Mouse (Mus musculus): ENCODE measurements around the gene Smg9. TPM values are rescaled to one million over a fixed set of nuclear protein-coding genes. Genes with fewer than 3 reads are reported as not detected.

Gene Smg9
- total and polyA plus RNA-seq, 3 experiments, result 54.6 to 95.3 TPM; not detected in 1

- Histone ChIP-seq H3K4me1 (ENCODE audit: control insufficient read depth in 1 of 2, insufficient read depth in 2 of 2, low read length in 2 of 2) (peaks cover 8 to 52% of the 10 kb centered on the region in 2 experiments), H3K9ac (ENCODE audit: control insufficient read depth, low read depth, low read length, poor library complexity, severe bottlenecking) (no peak overlapping the region), H3K27me3 (ENCODE audit: control insufficient read depth in 1 of 2, insufficient read depth in 2 of 2, low read length in 2 of 2) (no peaks in the 10 kb centered on the region), H3K36me3 (ENCODE audit: control insufficient read depth in 1 of 2, insufficient read depth in 2 of 2, low read length in 2 of 2) (peaks cover 12 to 39% of the 10 kb centered on the region in 2 experiments), H3K4me3 (ENCODE audit: control insufficient read depth in 1 of 2, insufficient read depth in 1 of 2, low read depth in 2 of 2, low read length in 2 of 2) (no peak overlapping the region), H3K9me3 (replicated peaks; ENCODE audit: insufficient read depth, low read length) (no peaks in the 10 kb centered on the region), H3K79me2 (ENCODE audit: control insufficient read depth, insufficient read depth, low read length, poor library complexity) (no peaks in the 10 kb centered on the region; the same call in 1 of the 2 replicates), H3K27ac (ENCODE audit: control insufficient read depth, low read depth, low read length) (peak overlapping the region; percentile 81; the same call in 1 of the 2 replicates)
- TF ChIP-seq KAT2A (conservative IDR thresholded peaks at IDR 0.05; ENCODE audit: low read depth, low read length), result no peak
- TF ChIP-seq TAL1 (IDR thresholded peaks at IDR 0.05; ENCODE audit: low read length), result no peak
- peak; percentile 60 for TF ChIP-seq SMC3 (IDR thresholded peaks at IDR 0.05; ENCODE audit: low read depth, low read length)
- peak; percentile 43 for TF ChIP-seq RAD21 (IDR thresholded peaks at IDR 0.05; ENCODE audit: low read depth, low read length)
- TF ChIP-seq ZC3H11A (IDR thresholded peaks at IDR 0.05; ENCODE audit: low read depth, low read length), result peak; percentile 24; the same call in 1 of the 2 replicates
- TF ChIP-seq MAFK (IDR thresholded peaks at IDR 0.05; ENCODE audit: borderline replicate concordance, low read depth, low read length), result no peak
- TF ChIP-seq CTCF (IDR thresholded peaks at IDR 0.05 in 2 of 3, conservative IDR thresholded peaks at IDR 0.05 in 1 of 3; ENCODE audit: control insufficient read depth in 1 of 3, insufficient read depth in 1 of 3, low read depth in 2 of 3, low read length in 3 of 3, poor library complexity in 1 of 3, severe bottlenecking in 1 of 3), result peak; percentile 74 to 95 (median 79)
- DNase-seq (ENCODE audit: low read depth, low spot score), result peak; percentile 72
These were observed 14.6 kb upstream of the Smg9 start for GRCm38 (mm10) chr7:24384827-24385226.

DNA sequence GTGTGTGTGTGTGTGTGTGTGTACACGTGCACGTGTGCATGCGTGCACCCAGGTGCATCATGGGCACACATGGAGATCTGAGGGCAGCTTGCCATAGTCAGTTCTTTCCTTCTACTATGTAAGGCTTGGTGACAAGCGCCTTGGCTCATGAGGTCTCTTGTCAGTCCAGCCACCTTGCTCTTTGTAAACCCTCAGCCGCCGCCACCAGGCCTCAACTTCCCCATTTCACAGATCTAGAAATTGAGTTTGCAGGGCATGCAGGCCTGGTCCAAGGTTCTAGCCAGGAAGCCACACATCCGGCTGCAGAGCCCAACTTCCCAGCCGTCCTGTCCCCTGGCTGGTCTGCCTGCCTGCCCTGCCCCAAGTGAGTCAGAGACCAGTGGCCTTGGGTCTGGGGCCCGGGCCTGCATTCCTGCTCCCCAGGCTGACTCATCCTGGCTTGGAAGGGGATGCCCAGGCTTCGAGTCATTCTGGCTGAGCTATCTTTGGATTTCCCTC is 12.3 kb upstream of the Smg9 start:
- no peaks in the 10 kb centered on the region for H3K9me3 ChIP-seq (replicated peaks; ENCODE audit: insufficient read depth, low read length)
- DNase-seq (ENCODE audit: low read depth, low spot score), result peak; percentile 93
- no peak overlapping the region for H3K4me3 ChIP-seq (ENCODE audit: control insufficient read depth in 1 of 2, insufficient read depth in 1 of 2, low read depth in 2 of 2, low read length in 2 of 2)
- H3K9ac ChIP-seq (ENCODE audit: control insufficient read depth, low read depth, low read length, poor library complexity, severe bottlenecking), result peak overlapping the region; percentile 48
- H3K27ac ChIP-seq (ENCODE audit: control insufficient read depth, low read depth, low read length), result peak overlapping the region; percentile 81
- H3K79me2 ChIP-seq (ENCODE audit: control insufficient read depth, insufficient read depth, low read length, poor library complexity), result no peaks in the 10 kb centered on the region
- peaks cover 2 to 45% of the 10 kb centered on the region in 2 experiments for H3K36me3 ChIP-seq (ENCODE audit: control insufficient read depth in 1 of 2, insufficient read depth in 2 of 2, low read length in 2 of 2)
- H3K4me1 ChIP-seq (ENCODE audit: control insufficient read depth in 1 of 2, insufficient read depth in 2 of 2, low read length in 2 of 2), result peaks cover 10 to 64% of the 10 kb centered on the region in 2 experiments
- no peaks in the 10 kb centered on the region for H3K27me3 ChIP-seq (ENCODE audit: control insufficient read depth in 1 of 2, insufficient read depth in 2 of 2, low read length in 2 of 2)
- TF ChIP-seq NELFE (IDR thresholded peaks at IDR 0.05; ENCODE audit: low read depth, low read length), result no peak; the same call in 1 of the 2 replicates
- peak; percentile 58 for TF ChIP-seq SIN3A (IDR thresholded peaks at IDR 0.05; ENCODE audit: low read length)
- TF ChIP-seq ZKSCAN1 (IDR thresholded peaks at IDR 0.05; ENCODE audit: low read depth, low read length), result peak; percentile 76; the same call in 1 of the 2 replicates
- peak; percentile 12; the same call in 1 of the 2 replicates for TF ChIP-seq NRF1 (IDR thresholded peaks at IDR 0.05; ENCODE audit: insufficient read depth, low read depth, low read length, poor library complexity, severe bottlenecking)
- 0 out of 2 replicates have a peak, but pooled peaks have one; percentile 77 for TF ChIP-seq UBTF (IDR thresholded peaks at IDR 0.05; ENCODE audit: borderline replicate concordance, insufficient read depth, low read depth, low read length)
- no peak for TF ChIP-seq USF1 (IDR thresholded peaks at IDR 0.05; ENCODE audit: low read depth, low read length)
- TF ChIP-seq BHLHE40 (IDR thresholded peaks at IDR 0.05; ENCODE audit: borderline replicate concordance, low read depth, low read length), result peak; percentile 92
- no peak; the same call in 1 of the 2 replicates for TF ChIP-seq POLR2AphosphoS5 (IDR thresholded peaks at IDR 0.05; ENCODE audit: borderline replicate concordance, low read depth, low read length)
- TF ChIP-seq HCFC1 (IDR thresholded peaks at IDR 0.05; ENCODE audit: low read depth, low read length), result peak; percentile 50
- TF ChIP-seq MYB (IDR thresholded peaks at IDR 0.05; ENCODE audit: low read depth, low read length), result peak; percentile 55; the same call in 1 of the 2 replicates
- TF ChIP-seq EP300 (IDR thresholded peaks at IDR 0.05; ENCODE audit: low read depth in 1 of 2, low read length in 2 of 2), result peak; percentile 85 to 88
- peak; percentile 22; the same call in 1 of the 2 replicates for TF ChIP-seq ZNF384 (IDR thresholded peaks at IDR 0.05; ENCODE audit: low read depth, low read length)
- TF ChIP-seq RAD21 (IDR thresholded peaks at IDR 0.05; ENCODE audit: low read depth, low read length), result no peak
- peak; percentile 83 for TF ChIP-seq MXI1 (IDR thresholded peaks at IDR 0.05; ENCODE audit: low read depth, low read length)
- TF ChIP-seq POLR2AphosphoS2 (IDR thresholded peaks at IDR 0.05; ENCODE audit: low read length), result peak; percentile 38; the same call in 1 of the 2 replicates
- 0 out of 2 replicates have a peak, but pooled peaks have one; percentile 3 for TF ChIP-seq ZC3H11A (IDR thresholded peaks at IDR 0.05; ENCODE audit: low read depth, low read length)
- no peak for TF ChIP-seq CHD1 (IDR thresholded peaks at IDR 0.05; ENCODE audit: low read depth, low read length)
- TF ChIP-seq RCOR1 (IDR thresholded peaks at IDR 0.05; ENCODE audit: low read depth, low read length), result peak; percentile 62
- no peak for TF ChIP-seq E2F4 (IDR thresholded peaks at IDR 0.05; ENCODE audit: borderline replicate concordance, low read depth, low read length)
- TF ChIP-seq GATA1 (IDR thresholded peaks at IDR 0.05; ENCODE audit: low read depth, low read length), result peak; percentile 65; the same call in 1 of the 2 replicates
- TF ChIP-seq ZMIZ1 (IDR thresholded peaks at IDR 0.05; ENCODE audit: low read depth, low read length), result no peak
- peak; percentile 88 for TF ChIP-seq TCF12 (IDR thresholded peaks at IDR 0.05; ENCODE audit: low read depth, low read length)
- TF ChIP-seq KAT2A (conservative IDR thresholded peaks at IDR 0.05; ENCODE audit: low read depth, low read length), result no peak
- TF ChIP-seq CHD2 (IDR thresholded peaks at IDR 0.05; ENCODE audit: low read length), result 0 out of 2 replicates have a peak, but pooled peaks have one; percentile 13
- peak; percentile 58 for TF ChIP-seq ELF1 (IDR thresholded peaks at IDR 0.05; ENCODE audit: low read depth, low read length)
- TF ChIP-seq SMC3 (IDR thresholded peaks at IDR 0.05; ENCODE audit: low read depth, low read length), result 0 out of 2 replicates have a peak, but pooled peaks have one; percentile 6
- peak; percentile 91 for TF ChIP-seq TAL1 (IDR thresholded peaks at IDR 0.05; ENCODE audit: low read length)
